Mouse (Mus musculus) myocyte (in vitro differentiated cells): Measurements from ENCODE around the gene Lemd1.

Experiments
- CEBPB ChIP-seq: IDR thresholded peaks from 2 replicates; pipeline ENCODE4 v1.6.1; 2011; ENCODE audit warnings: mild to moderate bottlenecking, moderate library complexity; ENCODE audit not compliant: poor library complexity, insufficient read depth, severe bottlenecking
- E2F4 ChIP-seq: IDR thresholded peaks from one replicate; pipeline ENCODE4 v1.6.1; 2011; ENCODE audit warnings: mild to moderate bottlenecking, control low read depth, moderate library complexity; ENCODE audit not compliant: insufficient read depth
- MAX ChIP-seq: IDR thresholded peaks from one replicate; pipeline ENCODE4 v1.6.1; 2011; ENCODE audit warnings: low read depth, mild to moderate bottlenecking, control low read depth
- MYOD1 ChIP-seq, 3 experiments: IDR thresholded peaks; one replicate each; pipeline ENCODE4 v1.6.1; 2011; ENCODE audit warnings: control low read depth in 2 of 3, low read depth in 2 of 3, mild to moderate bottlenecking in 2 of 3, moderate library complexity in 1 of 3; ENCODE audit not compliant: insufficient read length in 2 of 3, control insufficient read depth in 1 of 3
- MYOG ChIP-seq, 3 experiments: IDR thresholded peaks; one replicate each; pipeline ENCODE4 v1.6.1; 2011; ENCODE audit warnings: control low read depth in 2 of 3, low read depth in 2 of 3, mild to moderate bottlenecking in 2 of 3; ENCODE audit not compliant: insufficient read length in 2 of 3, control insufficient read depth in 1 of 3, insufficient read depth in 1 of 3
- POLR2A ChIP-seq: IDR thresholded peaks from one replicate; pipeline ENCODE4 v1.6.1; 2011; ENCODE audit warnings: low read depth, mild to moderate bottlenecking, control low read depth, moderate library complexity; ENCODE audit not compliant: insufficient read length
- POLR2AphosphoS2 ChIP-seq: IDR thresholded peaks from one replicate; pipeline ENCODE4 v1.6.1; 2011; ENCODE audit warnings: low read depth, control low read depth; ENCODE audit not compliant: insufficient read length
- REST ChIP-seq: IDR thresholded peaks from one replicate; pipeline ENCODE4 v1.6.1; 2011; ENCODE audit warnings: mild to moderate bottlenecking, control low read depth, moderate library complexity; ENCODE audit not compliant: insufficient read depth, insufficient read length
- SRF ChIP-seq: IDR thresholded peaks from one replicate; pipeline ENCODE4 v1.6.1; 2011; ENCODE audit warnings: low read depth; ENCODE audit not compliant: control insufficient read depth, insufficient read length
- TCF12 ChIP-seq: IDR thresholded peaks from one replicate; pipeline ENCODE4 v1.6.1; 2011; ENCODE audit warnings: mild to moderate bottlenecking, control low read depth; ENCODE audit not compliant: poor library complexity, insufficient read depth, severe bottlenecking
- TCF3 ChIP-seq: IDR thresholded peaks from one replicate; pipeline ENCODE4 v1.6.1; 2011; ENCODE audit warnings: low read depth, control low read depth; ENCODE audit not compliant: insufficient read length
- USF1 ChIP-seq: IDR thresholded peaks from one replicate; pipeline ENCODE4 v1.6.1; 2011; ENCODE audit warnings: low read depth, mild to moderate bottlenecking, control low read depth, moderate library complexity

DNA sequence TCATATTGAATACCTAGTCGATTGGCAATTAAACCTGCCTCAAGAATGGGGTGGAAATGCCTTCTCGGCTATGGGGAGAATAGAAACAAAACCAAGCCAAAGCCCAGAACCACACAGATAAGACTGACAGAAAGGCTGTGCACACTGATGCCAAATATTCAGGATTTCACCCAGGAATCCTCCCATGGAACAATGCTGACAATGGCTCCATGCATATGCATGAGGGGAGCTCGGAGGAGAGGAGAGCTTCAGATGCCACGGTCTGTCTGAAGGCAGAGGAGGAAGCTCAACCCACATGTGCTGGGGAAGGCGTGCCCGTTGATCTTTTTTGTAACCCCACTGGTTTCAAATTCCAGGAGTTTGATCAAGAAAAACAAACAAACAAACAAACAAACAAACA lies 30.9 kb downstream of the Lemd1 start:
- no peak for TF ChIP-seq MYOD1 (IDR thresholded peaks at IDR 0.05; ENCODE audit: control insufficient read depth in 1 of 3, insufficient read length in 2 of 3, low read depth in 2 of 3)
- TF ChIP-seq POLR2AphosphoS2: no peak
- no peak for TF ChIP-seq E2F4
- TF ChIP-seq SRF: no peak
- TF ChIP-seq POLR2A: no peak
- no peak for TF ChIP-seq TCF12
- TF ChIP-seq MYOG (IDR thresholded peaks at IDR 0.05; ENCODE audit: control insufficient read depth in 1 of 3, insufficient read depth in 1 of 3, insufficient read length in 2 of 3, low read depth in 2 of 3): no peak
- no peak for TF ChIP-seq MAX
- TF ChIP-seq USF1: no peak
- TF ChIP-seq TCF3: no peak
- no peak for TF ChIP-seq CEBPB
- no peak for TF ChIP-seq REST
